Mouse (Mus musculus) liver, embryonic 11.5 days (tissue): ENCODE measurements at regions not wholly inside any gene's neighbourhood (a gene's known extent, or its start where the extent isn't known, plus 50 kb on each side); places are given as distances from the start of the nearest gene placed in this dataset.
A peak's percentile ranks its signal among the peaks of the same experiment; 100 is the strongest.

ENCODE experiments used
- ATAC-seq: fragments of 200-750 bp; cut with Nextera tagmentation; replicated peaks from 2 replicates; pipeline ENCODE4 v1.8.0; 2017; ENCODE audit warnings: moderate number of reproducible peaks, mild to moderate bottlenecking, moderate TSS enrichment, moderate library complexity; ENCODE audit not compliant: low FRiP score
- DNase-seq: peaks from one replicate; pipeline ENCODE4 v3.0.0-alpha.2; 2017; ENCODE audit warnings: low spot score
- H3K27ac ChIP-seq: fragments of 300-500 bp; sonication (generic); 2 replicates; pipeline ENCODE4 v1.5.1; 2014; ENCODE audit warnings: mild to moderate bottlenecking, low read depth, low read length, control low read depth
- H3K27me3 ChIP-seq: fragments of 300-500 bp; sonication (generic); replicated peaks from 2 replicates; pipeline ENCODE4 v1.6.1; 2014; ENCODE audit warnings: low read length, mixed read lengths; ENCODE audit not compliant: control insufficient read depth, insufficient read depth
- H3K36me3 ChIP-seq: fragments of 300-500 bp; sonication (generic); 2 replicates; pipeline ENCODE4 v1.6.1; 2014; ENCODE audit warnings: mild to moderate bottlenecking, low read length, moderate library complexity, mixed read lengths; ENCODE audit not compliant: control insufficient read depth, insufficient read depth
- H3K4me1 ChIP-seq: fragments of 300-500 bp; sonication (generic); replicated peaks from 2 replicates; pipeline ENCODE4 v1.6.1; 2014; ENCODE audit warnings: low read length, mixed read lengths; ENCODE audit not compliant: control insufficient read depth, insufficient read depth
- H3K4me2 ChIP-seq: fragments of 300-500 bp; sonication (generic); 2 replicates; pipeline ENCODE4 v1.6.1; 2014; ENCODE audit warnings: mild to moderate bottlenecking, control low read depth, moderate library complexity
- H3K4me3 ChIP-seq: fragments of 300-500 bp; sonication (generic); 2 replicates; pipeline ENCODE4 v1.5.1; 2014; ENCODE audit warnings: low read depth, low read length, control low read depth
- H3K9ac ChIP-seq: fragments of 300-500 bp; sonication (generic); 2 replicates; pipeline ENCODE4 v1.6.1; 2014; ENCODE audit warnings: low read depth, low read length, control low read depth
- H3K9me3 ChIP-seq: fragments of 300-500 bp; sonication (generic); 2 replicates; pipeline ENCODE4 v1.6.1; 2016; ENCODE audit warnings: low read length, inconsistent platforms, mixed read lengths; ENCODE audit not compliant: control insufficient read depth
- WGBS: fragments of 180-500 bp; shearing (Covaris S2); extraction: QIAGEN DNeasy Blood & Tissue Kit; methylation state at CpG from one replicate; pipeline ENCODE4 v1.1.7; 2014; 5-methylcytosine and 5-hydroxymethylcytosine counted together

- DNase-seq (no peak), ATAC-seq (no peak)
- Histone ChIP-seq H3K4me1 (no peaks in the 10 kb centered on the region), H3K4me2 (no peak overlapping the region), H3K4me3 (no peak overlapping the region), H3K9ac (no peak overlapping the region), H3K27me3 (no peaks in the 10 kb centered on the region), H3K27ac (no peak overlapping the region), H3K36me3 (no peaks in the 10 kb centered on the region), H3K9me3 (no peaks in the 10 kb centered on the region)
- WGBS = 85% methylated on average over 4 of the region's 4 CpGs
These were observed 181.3 kb upstream of the Ttc29 start for GRCm38 (mm10) chr8:78031811-78032210.

GRCm38 (mm10) chr8:78034687-78035086 lies 178.4 kb upstream of the Ttc29 start:
- no peak overlapping the region for H3K4me3 ChIP-seq
- H3K9me3 ChIP-seq = no peaks in the 10 kb centered on the region
- no peaks in the 10 kb centered on the region for H3K36me3 ChIP-seq
- H3K27me3 ChIP-seq = no peaks in the 10 kb centered on the region
- no peak overlapping the region for H3K9ac ChIP-seq
- no peaks in the 10 kb centered on the region for H3K4me1 ChIP-seq
- DNase-seq = no peak
- WGBS = 74% methylated on average over 4 of the region's 4 CpGs
- no peak overlapping the region for H3K4me2 ChIP-seq
- no peak for ATAC-seq
- no peak overlapping the region for H3K27ac ChIP-seq

GRCm38 (mm10) chr8:78037218-78037617 lies 175.9 kb upstream of the Ttc29 start:
- H3K27ac ChIP-seq = no peak overlapping the region
- no peaks in the 10 kb centered on the region for H3K36me3 ChIP-seq
- no peaks in the 10 kb centered on the region for H3K27me3 ChIP-seq
- 64% methylated on average over 1 of the region's 1 CpGs for WGBS
- H3K4me2 ChIP-seq = no peak overlapping the region
- H3K4me1 ChIP-seq = no peaks in the 10 kb centered on the region
- H3K4me3 ChIP-seq = no peak overlapping the region
- no peak for DNase-seq
- H3K9ac ChIP-seq = no peak overlapping the region
- H3K9me3 ChIP-seq = no peaks in the 10 kb centered on the region
- ATAC-seq = no peak

GRCm38 (mm10) chr8:78046691-78047090 lies 166.4 kb upstream of the Ttc29 start:
- Histone ChIP-seq H3K36me3 (no peaks in the 10 kb centered on the region), H3K9me3 (no peaks in the 10 kb centered on the region), H3K9ac (no peak overlapping the region), H3K27ac (no peak overlapping the region), H3K4me1 (no peaks in the 10 kb centered on the region), H3K4me3 (no peak overlapping the region), H3K4me2 (no peak overlapping the region), H3K27me3 (no peaks in the 10 kb centered on the region)
- 78% methylated on average over 3 of the region's 3 CpGs for WGBS
- ATAC-seq (no peak), DNase-seq (no peak)

- 64% methylated on average over 3 of the region's 3 CpGs for WGBS
- H3K27me3 ChIP-seq = no peaks in the 10 kb centered on the region
- no peaks in the 10 kb centered on the region for H3K9me3 ChIP-seq
- H3K4me2 ChIP-seq = no peak overlapping the region
- DNase-seq (no peak), ATAC-seq (no peak)
- no peak overlapping the region for H3K9ac ChIP-seq
- H3K36me3 ChIP-seq = no peaks in the 10 kb centered on the region
- no peak overlapping the region for H3K4me3 ChIP-seq
- no peaks in the 10 kb centered on the region for H3K4me1 ChIP-seq
- no peak overlapping the region for H3K27ac ChIP-seq
These were observed 162.3 kb upstream of the Ttc29 start for GRCm38 (mm10) chr8:78050768-78051167.

GRCm38 (mm10) chr8:78054435-78054834 lies 158.7 kb upstream of the Ttc29 start:
- Histone ChIP-seq H3K27me3 (no peaks in the 10 kb centered on the region), H3K4me3 (no peak overlapping the region), H3K36me3 (no peaks in the 10 kb centered on the region), H3K4me2 (no peak overlapping the region), H3K9me3 (no peaks in the 10 kb centered on the region), H3K4me1 (no peaks in the 10 kb centered on the region), H3K27ac (no peak overlapping the region), H3K9ac (no peak overlapping the region)
- no peak for DNase-seq
- ATAC-seq = no peak
- 12% methylated on average over 5 of the region's 5 CpGs for WGBS

GRCm38 (mm10) chr8:78054920-78055319 lies 158.2 kb upstream of the Ttc29 start:
- Histone ChIP-seq H3K27ac (no peak overlapping the region), H3K27me3 (no peaks in the 10 kb centered on the region), H3K9me3 (no peaks in the 10 kb centered on the region), H3K9ac (no peak overlapping the region), H3K4me2 (no peak overlapping the region), H3K4me1 (no peaks in the 10 kb centered on the region), H3K36me3 (no peaks in the 10 kb centered on the region), H3K4me3 (no peak overlapping the region)
- ATAC-seq (0 out of 2 replicates have a peak, but pooled peaks have one; percentile 15), DNase-seq (no peak)
- WGBS = 29% methylated on average over 8 of the region's 8 CpGs

- no peak overlapping the region for H3K4me2 ChIP-seq
- no peak for ATAC-seq
These were observed 157.6 kb upstream of the Ttc29 start for GRCm38 (mm10) chr8:78055531-78055930.

GRCm38 (mm10) chr8:78057357-78057756 lies 155.7 kb upstream of the Ttc29 start:
- Histone ChIP-seq H3K27ac (no peak overlapping the region), H3K27me3 (no peaks in the 10 kb centered on the region), H3K4me2 (no peak overlapping the region), H3K36me3 (no peaks in the 10 kb centered on the region), H3K4me3 (no peak overlapping the region), H3K9ac (no peak overlapping the region), H3K9me3 (no peaks in the 10 kb centered on the region), H3K4me1 (no peaks in the 10 kb centered on the region)
- ATAC-seq (no peak), DNase-seq (no peak)
- WGBS = 76% methylated on average over 4 of the region's 4 CpGs

More at GRCm38 (mm10) chr8:78055531-78055930, 157.6 kb upstream of the Ttc29 start:
- no peaks in the 10 kb centered on the region for H3K27me3 ChIP-seq
- no peaks in the 10 kb centered on the region for H3K36me3 ChIP-seq
- H3K4me3 ChIP-seq = no peak overlapping the region
- 68% methylated on average over 3 of the region's 3 CpGs for WGBS
- H3K9ac ChIP-seq = no peak overlapping the region
- no peak for DNase-seq
- no peaks in the 10 kb centered on the region for H3K9me3 ChIP-seq
- H3K27ac ChIP-seq = no peak overlapping the region
- H3K4me1 ChIP-seq = no peaks in the 10 kb centered on the region
